Mouse (Mus musculus) spleen, adult 2 months (tissue): Measurements from ENCODE around the gene Rdx. TPM values are rescaled to one million over a fixed set of nuclear protein-coding genes. Genes with fewer than 3 reads are reported as not detected.

Source experiments
- DNase-seq, 2 experiments: peaks; one replicate each; pipeline versions ENCODE4 v3.0.0 to v3.0.0-alpha.2; 2012 to 2021; ENCODE audit warnings: low spot score in 2 of 2, low read depth in 1 of 2
- H3K27ac ChIP-seq: fragments of 200-500 bp; 2 replicates; pipeline ENCODE4 v1.5.1; 2012; ENCODE audit warnings: low read length, inconsistent platforms; ENCODE audit not compliant: insufficient read depth
- H3K27me3 ChIP-seq: fragments of 200-500 bp; 2 replicates; pipeline ENCODE4 v1.6.1; 2012; ENCODE audit warnings: mild to moderate bottlenecking, moderate library complexity, low read length, inconsistent platforms; ENCODE audit not compliant: control insufficient read depth, insufficient read depth
- H3K36me3 ChIP-seq: fragments of 200-500 bp; 2 replicates; pipeline ENCODE4 v1.6.1; 2012; ENCODE audit warnings: mild to moderate bottlenecking, low read length, inconsistent platforms; ENCODE audit not compliant: control insufficient read depth, insufficient read depth
- H3K4me1 ChIP-seq: fragments of 200-500 bp; 2 replicates; pipeline ENCODE4 v1.6.1; 2011; ENCODE audit warnings: inconsistent platforms; ENCODE audit not compliant: control insufficient read depth, insufficient read depth, insufficient read length
- H3K4me3 ChIP-seq: fragments of 200-500 bp; 2 replicates; pipeline ENCODE4 v1.5.1; 2011; ENCODE audit warnings: mild to moderate bottlenecking, inconsistent platforms; ENCODE audit not compliant: insufficient read depth, insufficient read length; ENCODE audit errors: extremely low read depth
- CTCF ChIP-seq: fragments of 200-500 bp; IDR thresholded peaks from 2 replicates; pipeline ENCODE4 v1.5.1; 2011; ENCODE audit warnings: mild to moderate bottlenecking, inconsistent platforms; ENCODE audit not compliant: insufficient read depth, insufficient read length, insufficient replicate concordance; ENCODE audit errors: extremely low read depth
- POLR2A ChIP-seq: fragments of 200-500 bp; IDR thresholded peaks from 2 replicates; pipeline ENCODE4 v1.6.1; 2011; ENCODE audit warnings: low read depth, low read length, inconsistent platforms
- WGBS: fragments of 180-500 bp; shearing (Covaris S2); methylation state at CpG from one replicate; pipeline ENCODE4 v1.1.7; 2018; 5-methylcytosine and 5-hydroxymethylcytosine counted together
- polyA plus RNA-seq: library from polyadenylated mRNA; depleted of rRNA; stranded (reverse); fragments of >200 nt; gene quantifications from 2 replicates; pipeline ENCODE4 v1.2.3, GENCODE M21; 2012; rRNA removed

Rdx gene
- polyA plus RNA-seq = 5.8 and 6.3 TPM in 2 replicates

DNA sequence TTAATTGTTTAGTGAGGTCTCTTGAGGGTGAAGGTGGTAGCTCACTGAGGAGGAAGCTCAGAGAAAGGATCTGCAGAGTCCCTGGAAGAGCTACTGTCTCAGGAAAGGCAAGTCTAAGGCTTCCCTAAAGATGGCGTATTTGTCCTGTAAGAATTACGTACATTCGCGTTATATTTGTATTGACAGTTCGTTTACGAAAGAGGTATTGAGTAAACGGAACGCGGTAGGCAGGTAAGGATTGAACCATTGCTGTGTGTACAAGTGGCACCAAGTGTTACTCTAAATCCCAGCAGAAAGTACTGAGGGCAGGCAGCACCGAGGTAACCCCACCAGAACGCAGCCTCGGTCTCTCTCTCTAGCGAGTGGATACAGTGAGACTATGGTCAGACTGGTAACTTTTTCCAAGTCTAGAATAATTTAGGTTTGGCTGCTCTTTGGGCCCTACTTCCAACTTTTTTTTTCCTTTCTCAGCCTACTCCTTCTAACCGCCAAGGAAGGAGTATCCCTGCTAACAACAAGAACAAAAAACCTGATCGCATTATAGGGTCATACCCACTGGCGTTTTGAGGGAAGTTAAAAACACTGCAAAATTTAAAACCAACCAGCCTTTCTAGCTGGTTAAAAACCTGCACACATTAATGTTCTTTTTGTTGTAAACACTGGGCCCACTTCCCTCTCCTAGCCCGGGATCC lies at the start of gene Rdx:
Rdx (plus strand) TSS at position 45 of the 692 bp plus-strand sequence.
- Histone ChIP-seq H3K4me3 (peak within 1 kb of the TSS; percentile 86), H3K27ac (peak within 1 kb of the TSS; percentile 90), H3K36me3 (no peaks in the 10 kb centered on the region), H3K27me3 (peaks cover 3% of the 10 kb centered on the region; the same call in 1 of the 2 replicates), H3K4me1 (peaks cover 7% of the 10 kb centered on the region)
- DNase-seq = no peak
- no peak for TF ChIP-seq POLR2A
- no peak for TF ChIP-seq CTCF
- WGBS = 14% methylated on average over 17 of the region's 17 CpGs

DNA sequence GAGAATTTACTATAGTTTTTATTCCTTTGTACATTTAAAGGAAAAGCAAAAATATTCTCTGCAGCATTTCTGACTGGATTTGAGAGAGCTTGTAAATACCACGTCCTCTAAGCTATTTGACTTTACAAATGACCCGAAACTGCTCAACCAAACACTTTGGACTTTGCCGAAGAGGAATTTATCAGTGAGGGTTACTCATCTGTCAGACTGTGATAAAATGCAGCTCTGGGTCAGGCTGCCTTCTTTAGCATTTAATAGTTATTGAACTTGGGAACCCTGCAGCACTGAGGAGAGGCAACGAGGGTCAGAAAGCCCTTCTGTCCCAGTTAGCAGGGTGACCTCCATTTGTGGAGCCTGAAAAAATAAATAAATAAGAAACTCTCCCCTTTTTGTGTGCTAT lies 43.5 kb upstream of the Rdx start:
- H3K4me1 ChIP-seq = no peaks in the 10 kb centered on the region
- WGBS = 84% methylated on average over 4 of the region's 4 CpGs
- TF ChIP-seq POLR2A = no peak
- no peak for TF ChIP-seq CTCF
- H3K4me3 ChIP-seq = no peak overlapping the region
- no peak overlapping the region for H3K27ac ChIP-seq
- no peak for DNase-seq
- H3K36me3 ChIP-seq = no peaks in the 10 kb centered on the region
- no peaks in the 10 kb centered on the region for H3K27me3 ChIP-seq

DNA sequence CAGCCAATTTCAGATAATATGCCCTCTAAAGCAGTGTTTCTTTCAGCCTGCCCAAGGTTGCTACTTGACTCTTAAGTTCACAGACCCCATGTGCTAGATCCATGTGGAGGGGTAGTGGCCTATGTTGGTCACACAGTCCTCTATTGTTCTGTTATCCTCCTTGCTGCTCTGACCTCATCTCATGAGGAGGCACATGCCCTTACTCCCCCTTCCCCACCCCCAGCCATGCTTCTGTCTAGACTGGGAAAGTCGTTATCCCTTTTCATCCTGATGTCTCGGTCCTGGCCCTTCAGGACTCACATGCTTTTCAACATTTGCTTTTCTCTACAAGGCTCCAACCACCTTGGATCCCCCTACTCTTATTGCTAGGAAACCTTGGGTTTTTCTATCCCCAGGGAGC lies 39.6 kb upstream of the Rdx start:
- no peaks in the 10 kb centered on the region for H3K4me1 ChIP-seq
- TF ChIP-seq CTCF = no peak
- TF ChIP-seq POLR2A = no peak
- H3K27me3 ChIP-seq = no peaks in the 10 kb centered on the region
- WGBS = 75% methylated on average over 2 of the region's 2 CpGs
- H3K36me3 ChIP-seq = no peaks in the 10 kb centered on the region
- no peak overlapping the region for H3K4me3 ChIP-seq
- H3K27ac ChIP-seq = no peak overlapping the region
- no peak for DNase-seq

DNA sequence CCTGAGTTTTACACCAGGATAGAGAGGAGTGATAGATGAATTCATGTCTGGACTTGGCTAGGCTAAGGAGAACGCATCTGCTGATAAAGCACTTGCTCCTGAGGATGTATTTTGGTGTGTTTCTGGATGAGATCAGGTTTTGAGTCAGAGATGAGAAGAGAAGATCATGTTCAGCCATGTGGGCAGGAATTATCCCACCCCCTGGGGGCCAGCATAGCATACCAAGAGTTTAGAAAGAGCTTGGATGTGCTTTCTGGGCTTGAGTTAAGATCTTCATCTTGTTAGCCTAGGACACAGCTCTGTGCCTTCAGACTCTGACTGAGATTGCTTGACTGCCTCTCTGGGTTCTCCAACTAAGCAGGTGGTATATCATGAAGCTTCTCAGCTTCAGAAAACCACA lies 38.5 kb upstream of the Rdx start:
- H3K27me3 ChIP-seq = no peaks in the 10 kb centered on the region
- no peak for DNase-seq
- 87% methylated on average over 1 of the region's 1 CpGs for WGBS
- H3K4me3 ChIP-seq = no peak overlapping the region
- TF ChIP-seq CTCF (no peak), POLR2A (no peak)
- no peaks in the 10 kb centered on the region for H3K4me1 ChIP-seq
- H3K36me3 ChIP-seq = no peaks in the 10 kb centered on the region
- H3K27ac ChIP-seq = no peak overlapping the region

DNA sequence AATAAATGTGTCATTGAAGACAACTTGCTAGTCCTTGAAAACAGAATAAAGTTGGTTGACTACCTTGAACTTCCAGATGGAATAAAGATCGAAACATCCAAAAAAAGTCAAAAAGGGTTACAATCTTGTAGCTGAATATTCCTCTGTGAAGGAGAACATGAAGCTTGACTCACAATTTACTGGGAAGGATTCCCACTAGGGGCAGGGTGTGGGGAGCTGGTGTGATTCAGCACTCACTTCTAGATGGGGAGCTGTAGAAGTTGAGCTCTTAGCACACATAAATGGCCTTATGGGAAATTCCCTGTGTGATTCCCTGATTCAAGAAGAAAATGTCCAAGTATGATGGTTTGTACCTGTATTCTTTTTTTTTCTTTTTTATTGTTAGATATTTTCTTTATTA lies 34.7 kb upstream of the Rdx start:
- Histone ChIP-seq H3K27me3 (no peaks in the 10 kb centered on the region), H3K27ac (no peak overlapping the region), H3K4me3 (no peak overlapping the region), H3K36me3 (no peaks in the 10 kb centered on the region), H3K4me1 (no peaks in the 10 kb centered on the region)
- TF ChIP-seq CTCF = no peak
- TF ChIP-seq POLR2A = no peak
- WGBS = 90% methylated on average over 1 of the region's 1 CpGs
- no peak for DNase-seq

DNA sequence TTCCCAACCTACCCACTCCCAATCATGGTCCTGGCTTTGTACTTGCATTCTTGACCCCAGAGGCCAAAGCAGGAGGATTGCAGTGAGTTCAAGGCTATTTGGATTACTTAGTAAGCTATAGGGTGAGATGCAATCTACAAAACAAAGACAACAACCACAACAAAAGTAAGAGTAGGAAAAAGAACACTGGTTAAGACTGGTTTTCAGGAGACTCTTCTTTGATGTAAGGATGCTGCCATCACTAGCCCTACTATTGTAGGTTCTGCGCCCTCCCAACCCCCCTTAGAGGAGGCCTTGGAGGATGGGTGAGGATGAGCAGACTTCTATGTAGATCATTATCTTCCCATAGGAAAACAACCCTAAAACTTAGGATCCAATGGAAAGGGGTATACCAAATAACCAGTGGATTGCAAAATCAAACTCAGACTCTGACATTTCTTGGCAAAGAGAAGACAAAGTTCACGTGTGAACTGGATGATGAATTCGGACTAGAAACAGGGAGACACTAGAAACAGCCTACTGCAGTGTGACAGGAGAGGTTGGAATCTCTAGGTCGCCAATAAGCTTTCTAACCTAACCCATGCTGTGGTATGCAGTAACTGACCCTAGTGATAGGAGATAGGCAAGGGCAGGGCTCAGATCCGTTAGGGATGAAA lies 34.1 kb upstream of the Rdx start:
- no peak overlapping the region for H3K4me3 ChIP-seq
- no peak overlapping the region for H3K27ac ChIP-seq
- no peaks in the 10 kb centered on the region for H3K27me3 ChIP-seq
- H3K4me1 ChIP-seq = no peaks in the 10 kb centered on the region
- H3K36me3 ChIP-seq = no peaks in the 10 kb centered on the region
- TF ChIP-seq CTCF = no peak
- no peak for TF ChIP-seq POLR2A
- no peak for DNase-seq
- WGBS = 87% methylated on average over 5 of the region's 5 CpGs

DNA sequence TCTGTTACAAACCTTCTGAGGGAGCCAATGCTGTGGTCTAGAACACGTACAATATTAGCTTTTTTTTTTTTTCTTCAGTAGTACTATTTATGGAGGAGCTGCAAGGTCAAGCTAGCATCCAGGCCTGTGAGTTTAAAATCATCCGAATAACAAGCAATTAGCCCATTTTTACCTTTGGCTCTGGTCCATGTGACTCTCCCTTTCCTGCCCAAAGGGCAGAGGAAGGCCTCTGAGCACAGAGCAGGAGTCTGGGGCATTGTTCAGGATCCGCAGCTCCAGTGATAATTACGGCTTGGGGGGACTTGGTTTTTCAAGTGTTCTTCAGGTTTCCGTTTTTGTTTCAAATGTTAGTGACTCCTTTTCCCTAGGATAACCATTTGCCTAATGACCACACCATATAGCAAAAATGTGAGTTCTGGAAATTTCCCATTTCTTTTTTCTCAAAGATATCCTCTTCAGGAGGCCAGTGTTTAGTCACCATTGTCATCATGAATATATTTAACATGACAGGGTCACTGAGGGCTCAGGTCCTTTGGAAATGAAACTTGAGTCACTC lies 33.0 kb upstream of the Rdx start:
- H3K27ac ChIP-seq = no peak overlapping the region
- TF ChIP-seq CTCF = no peak
- no peak for TF ChIP-seq POLR2A
- 80% methylated on average over 5 of the region's 5 CpGs for WGBS

More for the DNA sequence above, 33.0 kb upstream of the Rdx start:
- no peaks in the 10 kb centered on the region for H3K27me3 ChIP-seq
- H3K4me1 ChIP-seq = no peaks in the 10 kb centered on the region
- H3K4me3 ChIP-seq = no peak overlapping the region
- DNase-seq = no peak
- no peaks in the 10 kb centered on the region for H3K36me3 ChIP-seq
